ENCODE assay signal across 18 mouse cellular contexts in genomic region chr9:50592955-50593354, GRCm38 (mm10). TPM values are rescaled to one million over a fixed set of nuclear protein-coding genes. Genes with fewer than 3 reads are reported as not detected.
DNase-seq lines count a peak whose midpoint lies in the region; ATAC-seq lines count a peak whose summit lies in the region.
"Had no signal": no experiment of that assay in that cellular context is flagged by ENCODE, and none has a peak within 500 bp of the region (broad histone marks: within the 10 kb centered on the region; RNA-seq: fewer than 3 reads in every experiment).

No protein-coding gene starts in this region.

- intact Hi-C loops in gastrocnemius, postnatal 14 days (cut with DNase I; ENCODE audit: low total_unique reads), result no loop called here

- peak; percentile 64 for DNase-seq in lung, postnatal 36 days
- DNase-seq in lung, postnatal 25 days (ENCODE audit: low spot score), result no peak
- DNase-seq in monocyte, adult 2 months (ENCODE audit: low read depth in 1 of 2, low spot score in 2 of 2), result peak; percentile 37 to 48
- DNase-seq in right cerebral cortex, postnatal 14 days, result no peak
- no peak for DNase-seq in kidney, adult 11 months
- DNase-seq in gastrocnemius, postnatal 14 days, result no peak
- DNase-seq: cerebellum, adult 11 months; cerebellum, adult 8-10 months; gastrocnemius, adult 2 months had no signal

- ATAC-seq in granulocyte monocyte progenitor cell, adult 5-6 weeks (replicated peaks; ENCODE audit: poor library complexity, severe bottlenecking), result peak; percentile 79
- ATAC-seq: forebrain, embryonic 14.5 days had no signal

RNA-seq across cellular contexts. Expression of gene Sdhd, which starts 10.7 kb away (rescaled TPM):
- total RNA-seq in granulocyte monocyte progenitor cell, adult 5-6 weeks (2014; fragmentation: Nextera tagmentation), result 172 and 230 TPM in 2 replicates
- 178 and 221 TPM in 2 replicates for total RNA-seq in granulocyte monocyte progenitor cell, adult 5-6 weeks (2017)
- 100 to 1,000 TPM; 334 to 384 TPM for total RNA-seq in gastrocnemius, postnatal 14 days (2021)

RNA-seq across cellular contexts. Expression of gene Timm8b, which starts 10.8 kb away (rescaled TPM):
- 134 and 159 TPM in 2 replicates for total RNA-seq in granulocyte monocyte progenitor cell, adult 5-6 weeks (2014; fragmentation: Nextera tagmentation)
- total RNA-seq in granulocyte monocyte progenitor cell, adult 5-6 weeks (2017), result 238 and 258 TPM in 2 replicates
- total RNA-seq in gastrocnemius, postnatal 14 days (2021), result 100 to 1,000 TPM; 144 to 150 TPM

RNA-seq across cellular contexts. Expression of gene Pih1d2, which starts 24.2 kb away (rescaled TPM):
- total RNA-seq in granulocyte monocyte progenitor cell, adult 5-6 weeks (2014; fragmentation: Nextera tagmentation), result 0.41 and 1.5 TPM in 2 replicates
- total RNA-seq in granulocyte monocyte progenitor cell, adult 5-6 weeks (2017), result 0.41 and 7.5 TPM in 2 replicates
- total RNA-seq in gastrocnemius, postnatal 14 days (2021), result under 1 TPM; 0.35 to 0.74 TPM

RNA-seq across cellular contexts. Expression of gene Nkapd1, which starts 24.3 kb away (rescaled TPM):
- total RNA-seq in granulocyte monocyte progenitor cell, adult 5-6 weeks (2014; fragmentation: Nextera tagmentation), result 26.3 and 29.6 TPM in 2 replicates
- 36.4 and 43.9 TPM in 2 replicates for total RNA-seq in granulocyte monocyte progenitor cell, adult 5-6 weeks (2017)
- 10 to 100 TPM; 12.8 to 13.0 TPM for total RNA-seq in gastrocnemius, postnatal 14 days (2021)

RNA-seq across cellular contexts. Expression of gene Tex12, which starts 31.8 kb away (rescaled TPM):
- not detected in 2 replicates for total RNA-seq in granulocyte monocyte progenitor cell, adult 5-6 weeks (2014; fragmentation: Nextera tagmentation)
- total RNA-seq in granulocyte monocyte progenitor cell, adult 5-6 weeks (2017), result not detected in 2 replicates
- not detected for total RNA-seq in gastrocnemius, postnatal 14 days (2021)
- total RNA-seq: adrenal gland, postnatal 10 days; adrenal gland, postnatal 4 days; common myeloid progenitor, adult 5-6 weeks; gastrocnemius, adult 2 months; gastrocnemius, postnatal 4 days; heart, adult 2 months; heart, postnatal 14 days; hematopoietic stem cell, adult 5-6 weeks had no signal

Comparison
In these comparisons a context has a peak if more than half of its experiments do, and no peak if none do; other contexts are left out.
1. DNase-seq: peak in lung, postnatal 36 days (single experiment) and monocyte, adult 2 months (2 of 2); none in lung, postnatal 25 days (single experiment), right cerebral cortex, postnatal 14 days (single experiment), kidney, adult 11 months (single experiment) and gastrocnemius, postnatal 14 days (single experiment).